Mouse (Mus musculus): ENCODE results near the gene Pcnx.
"Not testable (repeated sequence)": the region's sequence is repeated elsewhere in the genome, so short reads cannot be mapped to it uniquely, and the experiment has no call there.

The Pcnx gene

GRCm38 (mm10) chr12:81965416-81965815 lies 105.6 kb downstream of the Pcnx start:
- no peak for DNase-seq (ENCODE audit: low spot score)

GRCm38 (mm10) chr12:81971042-81971883 lies 111.4 kb downstream of the Pcnx start:
- DNase-seq (ENCODE audit: low spot score) = no peak

GRCm38 (mm10) chr12:81971884-81972362 lies 112.1 kb downstream of the Pcnx start:
- DNase-seq (ENCODE audit: low spot score) = no peak

GRCm38 (mm10) chr12:81974806-81975205 lies 115.0 kb downstream of the Pcnx start:
- no peak for DNase-seq (ENCODE audit: low spot score)

- DNase-seq (ENCODE audit: low spot score) = no peak
Measured at GRCm38 (mm10) chr12:81977346-81977745, 117.5 kb downstream of the Pcnx start.

GRCm38 (mm10) chr12:81979312-81979711 lies 119.5 kb downstream of the Pcnx start:
- DNase-seq (ENCODE audit: low spot score) = no peak

- no peak for DNase-seq (ENCODE audit: low spot score)
Measured at GRCm38 (mm10) chr12:81992106-81992505, 132.3 kb downstream of the Pcnx start.

GRCm38 (mm10) chr12:81992996-81993395 lies 133.2 kb downstream of the Pcnx start:
- no peak for DNase-seq (ENCODE audit: low spot score)

- no peak for DNase-seq (ENCODE audit: low spot score)
Measured at GRCm38 (mm10) chr12:81994911-81995667, 135.3 kb downstream of the Pcnx start.

GRCm38 (mm10) chr12:81996679-81997362 lies 137.0 kb downstream of the Pcnx start:
- no peak for DNase-seq (ENCODE audit: low spot score)

GRCm38 (mm10) chr12:81997497-81997896 lies 137.7 kb downstream of the Pcnx start:
- DNase-seq (ENCODE audit: low spot score) = no peak

GRCm38 (mm10) chr12:82002697-82003096 lies 142.9 kb downstream of the Pcnx start:
- DNase-seq (ENCODE audit: low spot score) = not testable (repeated sequence)

GRCm38 (mm10) chr12:82025901-82026633 lies 166.2 kb downstream of the Pcnx start:
- not testable (repeated sequence) for DNase-seq (ENCODE audit: low spot score)

GRCm38 (mm10) chr12:82033524-82033923 lies 173.7 kb downstream of the Pcnx start:
- DNase-seq (ENCODE audit: low spot score) = not testable (repeated sequence)

- DNase-seq (ENCODE audit: low spot score) = not testable (repeated sequence)
Measured at GRCm38 (mm10) chr12:82033973-82034372, 174.2 kb downstream of the Pcnx start.

GRCm38 (mm10) chr12:82044078-82044477 lies 184.3 kb downstream of the Pcnx start:
- DNase-seq (ENCODE audit: low spot score) = not testable (repeated sequence)
